Mouse (Mus musculus): ENCODE results near the gene Camta1.

Gene Camta1

DNA sequence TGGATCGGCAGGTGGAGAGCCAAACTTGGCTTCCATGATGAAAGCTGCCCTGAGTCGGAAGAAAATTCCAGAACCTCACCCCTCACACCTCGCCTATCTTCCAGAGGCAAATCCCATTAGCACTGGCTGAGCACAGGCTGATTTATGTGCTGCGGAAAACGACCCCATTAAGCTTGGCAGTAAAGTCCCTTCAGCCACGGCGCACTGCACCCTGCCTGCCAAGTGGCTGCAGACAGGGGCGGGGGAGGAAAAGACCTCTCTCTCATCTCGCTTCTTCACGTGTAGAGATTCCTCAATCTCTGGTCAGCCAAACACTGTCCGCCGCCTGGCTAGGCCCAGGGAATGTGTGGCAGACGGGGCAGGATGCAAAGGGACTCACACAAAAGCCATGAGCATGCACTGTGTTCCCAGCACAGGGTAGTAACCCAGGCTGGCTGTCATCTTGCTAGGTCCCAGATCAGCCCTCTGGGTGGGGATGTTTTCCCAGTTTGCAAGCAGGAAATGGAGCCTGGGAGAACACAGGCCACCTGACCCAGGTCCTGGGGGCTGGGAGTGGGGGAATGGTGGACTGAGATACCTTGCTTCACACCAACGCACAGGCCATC, 494.6 kb downstream of the Camta1 start:
- no peak for DNase-seq

- DNase-seq: no peak
These were observed 500.6 kb downstream of the Camta1 start for GRCm38 (mm10) chr4:151360976-151361673.

DNA sequence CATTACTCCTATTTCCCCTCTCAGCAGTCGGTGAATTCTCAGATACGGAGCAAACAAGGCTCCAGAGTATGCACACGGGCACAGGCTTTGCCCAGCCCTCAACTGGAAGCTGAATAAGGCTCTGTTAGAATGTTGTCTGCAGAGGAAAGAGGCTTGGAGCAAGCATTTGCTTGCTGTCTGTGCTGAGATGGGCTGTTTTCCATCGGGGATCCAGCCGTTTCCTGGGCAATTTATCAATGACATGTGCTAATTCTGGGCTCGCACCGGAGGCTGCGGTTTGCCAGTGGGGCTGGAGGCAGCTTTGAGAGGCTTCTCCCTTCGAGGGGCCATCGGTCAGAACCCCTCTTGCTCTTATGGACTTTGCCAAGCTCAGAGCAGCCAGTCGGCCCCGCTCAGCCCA, 506.2 kb downstream of the Camta1 start:
- DNase-seq: no peak

- DNase-seq: no peak
These were observed 508.9 kb downstream of the Camta1 start for GRCm38 (mm10) chr4:151352791-151353190.

- DNase-seq: no peak
These were observed 509.4 kb downstream of the Camta1 start for GRCm38 (mm10) chr4:151352249-151352648.

DNA sequence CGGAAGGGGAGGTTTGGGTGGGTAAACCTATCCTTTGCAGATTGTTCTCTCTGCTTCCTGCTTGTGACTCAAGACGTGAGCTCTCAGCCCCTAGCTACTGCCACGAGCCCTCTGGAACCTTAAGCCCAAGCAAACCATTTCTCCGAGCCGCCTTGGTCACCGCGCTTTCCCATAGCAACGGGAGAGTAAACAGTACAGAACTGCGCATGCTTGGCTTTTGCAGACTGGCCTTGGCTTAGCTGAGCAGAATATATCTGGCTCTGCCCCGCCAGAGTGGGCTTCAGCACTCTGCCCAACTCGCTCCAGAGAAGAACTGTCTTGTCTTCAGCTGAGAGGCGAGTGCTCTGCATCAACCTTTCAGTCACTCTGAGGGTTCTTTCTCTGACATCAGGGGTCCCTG, 509.9 kb downstream of the Camta1 start:
- DNase-seq: no peak

DNA sequence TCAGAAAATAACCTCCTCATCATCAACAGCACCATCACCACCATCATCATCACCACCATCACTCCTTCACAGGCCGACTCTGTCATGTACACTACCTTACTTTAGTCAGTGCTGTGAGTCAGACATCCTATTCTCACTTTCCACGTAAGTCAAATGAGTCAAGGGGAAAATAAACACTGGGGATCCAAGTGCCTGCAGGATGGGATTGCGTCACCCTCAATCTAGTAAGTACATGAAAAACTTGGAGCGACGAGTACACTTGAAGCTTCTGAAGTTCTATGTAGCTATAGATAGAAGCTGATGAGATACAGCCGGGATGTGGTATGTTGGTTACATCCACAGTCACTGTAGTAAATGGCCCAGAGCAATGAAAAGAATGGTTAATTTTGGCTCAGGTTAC, 514.1 kb downstream of the Camta1 start:
- no peak for DNase-seq

GRCm38 (mm10) chr4:151346673-151347072, 515.0 kb downstream of the Camta1 start:
- DNase-seq: no peak

DNA sequence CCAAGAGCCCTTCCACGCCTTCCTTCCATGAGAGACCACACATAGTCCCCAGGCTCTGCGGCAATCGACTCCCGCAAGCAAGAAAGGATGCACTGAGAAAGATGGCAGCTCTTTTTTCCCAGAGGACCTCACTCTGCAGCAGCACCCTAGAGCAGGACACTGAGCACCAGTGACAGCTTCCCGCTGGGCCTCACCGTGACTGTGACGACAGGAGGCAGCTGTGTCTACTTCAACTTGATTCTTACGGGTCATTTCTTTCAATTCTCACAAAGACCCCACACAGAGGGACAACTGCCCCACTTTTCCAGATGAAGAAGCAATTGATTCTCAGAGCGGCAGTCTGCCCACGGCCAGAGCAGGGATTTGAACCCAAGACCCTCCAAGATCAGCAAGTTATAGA, 516.9 kb downstream of the Camta1 start:
- DNase-seq: no peak

DNA sequence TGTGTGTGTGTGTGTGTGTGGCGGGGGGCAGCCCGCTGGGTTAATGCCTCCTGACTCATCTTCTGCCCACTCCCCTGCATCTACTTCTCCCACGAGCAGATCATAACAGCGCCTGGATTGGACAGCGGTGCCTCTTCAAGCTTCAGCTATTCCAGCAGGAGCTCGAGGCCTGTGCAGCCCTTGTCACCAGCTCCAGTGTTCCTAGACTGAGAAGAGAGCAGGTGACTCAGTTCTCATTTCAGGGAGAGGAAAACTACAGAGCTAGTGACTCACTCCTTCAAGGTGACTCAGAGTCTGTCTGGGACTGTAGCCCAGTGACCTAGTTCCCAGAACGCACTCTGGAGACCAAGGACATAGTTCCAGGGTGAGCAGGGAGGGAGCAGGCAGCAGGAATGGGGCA, 522.3 kb downstream of the Camta1 start:
- DNase-seq: no peak

DNA sequence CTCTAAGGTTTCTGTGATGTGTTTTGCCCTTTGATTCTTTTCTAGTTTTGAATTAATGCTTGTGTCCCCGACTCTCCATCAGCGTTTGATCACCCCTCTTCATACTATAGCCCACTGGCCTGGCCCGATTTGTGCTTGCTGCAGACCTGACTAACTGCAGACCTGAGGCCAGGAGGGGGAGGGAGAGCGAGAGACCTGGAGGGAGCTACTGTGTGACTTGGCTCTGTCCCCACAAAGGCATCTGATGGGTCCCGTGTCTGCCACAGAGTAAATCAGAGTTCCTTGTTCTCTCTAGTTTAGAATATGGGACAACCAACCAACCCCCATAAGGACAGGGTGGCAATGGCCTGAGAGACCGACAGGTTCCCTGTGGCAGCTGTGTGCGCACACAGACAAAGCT, 522.7 kb downstream of the Camta1 start:
- DNase-seq: no peak

- no peak for DNase-seq
These were observed 524.1 kb downstream of the Camta1 start for GRCm38 (mm10) chr4:151337543-151337942.

- DNase-seq: no peak
These were observed 525.3 kb downstream of the Camta1 start for GRCm38 (mm10) chr4:151336413-151336812.

DNA sequence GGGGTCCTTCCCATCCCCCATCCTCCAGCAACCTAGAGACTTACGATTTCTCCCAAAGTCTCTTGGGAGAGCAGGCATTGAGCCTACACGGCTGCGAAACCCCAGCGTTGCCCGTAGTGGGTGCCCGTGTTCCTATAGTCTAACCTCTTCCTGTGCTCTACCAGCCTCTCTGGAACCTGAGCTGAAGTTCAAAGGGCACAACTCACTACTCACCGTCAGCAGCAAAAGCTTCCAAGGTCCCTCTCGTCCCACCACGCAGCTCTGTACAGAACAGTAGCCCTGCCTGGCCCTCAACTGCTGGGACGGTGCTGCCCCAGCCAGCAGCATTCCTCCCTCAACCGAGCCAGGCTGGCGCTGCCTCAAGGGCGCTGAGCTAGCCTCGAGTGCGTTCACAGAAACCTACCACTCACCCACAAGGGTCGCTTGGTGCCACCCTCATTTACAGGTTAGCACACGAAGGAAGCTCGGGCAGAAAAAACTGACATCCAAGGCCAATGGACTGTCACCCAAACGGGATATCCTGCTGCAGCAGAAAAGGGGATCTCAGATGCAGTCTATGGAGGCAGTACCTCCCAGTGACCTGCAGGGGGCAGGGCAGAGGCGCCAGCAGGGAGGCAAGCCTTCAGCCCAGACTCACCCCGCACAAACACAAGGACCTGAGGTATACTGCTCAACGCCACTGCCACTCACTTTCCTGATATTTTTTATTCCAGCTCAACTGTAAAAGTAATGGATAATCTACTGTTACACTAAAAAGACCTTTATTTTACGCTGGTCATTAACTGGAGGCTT, 526.5 kb downstream of the Camta1 start:
- no peak for DNase-seq

DNA sequence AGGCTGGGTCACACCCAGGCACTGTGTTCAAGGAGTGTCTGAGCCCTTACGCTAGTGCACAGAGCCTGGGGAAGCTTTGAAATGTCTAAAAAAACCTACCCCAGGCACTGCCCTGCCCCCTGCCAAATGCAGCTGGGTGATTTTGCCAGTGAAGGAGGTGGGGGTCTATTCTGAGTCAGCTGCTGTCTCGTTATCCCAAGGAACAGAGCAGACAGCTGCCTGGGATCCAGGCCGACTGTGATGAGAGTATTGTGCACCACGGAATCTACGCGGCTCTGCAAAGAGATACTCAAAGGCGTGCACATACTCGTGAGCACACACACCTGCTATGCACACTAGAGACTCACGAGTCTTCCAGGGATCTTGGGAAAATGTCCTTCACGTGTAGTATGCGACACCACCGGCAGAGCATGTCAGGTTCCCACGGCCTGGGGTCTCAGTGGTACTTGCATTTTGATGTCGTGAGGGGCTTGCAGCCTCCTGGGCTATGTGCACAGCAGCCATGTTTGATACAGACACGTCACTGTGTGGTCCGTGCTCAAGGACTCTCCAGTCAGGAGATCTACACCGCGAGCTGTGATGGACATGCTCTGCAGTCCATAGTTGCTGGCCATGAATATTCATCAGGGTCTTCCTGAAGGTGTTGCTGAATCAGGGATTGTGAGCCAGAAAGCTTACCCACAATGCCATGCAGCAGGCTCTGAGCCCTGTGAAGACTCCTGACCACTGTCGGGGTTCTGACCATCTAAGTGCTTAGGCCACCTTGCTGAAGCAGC, 529.4 kb downstream of the Camta1 start:
- no peak for DNase-seq

GRCm38 (mm10) chr4:151330983-151331382, 530.7 kb downstream of the Camta1 start:
- DNase-seq: no peak

DNA sequence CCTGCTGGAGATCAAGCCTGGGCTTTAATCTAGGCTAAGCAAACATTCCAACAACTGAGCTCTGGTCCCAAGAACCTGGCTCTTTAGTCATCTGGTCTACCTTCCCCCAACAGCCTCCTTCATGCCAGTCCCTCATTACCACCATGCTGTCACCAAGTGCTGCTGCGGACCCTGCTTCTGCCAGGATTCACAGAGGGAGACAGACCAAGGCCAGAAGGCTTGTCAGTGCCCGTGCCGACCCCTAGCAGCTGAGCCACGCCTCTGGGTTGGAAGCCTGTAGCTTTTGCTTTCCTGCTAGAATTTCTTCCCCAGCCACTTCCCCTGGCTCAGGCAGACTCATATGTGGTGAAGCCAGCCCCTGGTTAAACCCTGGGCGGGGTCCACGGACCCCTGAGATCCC, 533.6 kb downstream of the Camta1 start:
- no peak for DNase-seq

DNA sequence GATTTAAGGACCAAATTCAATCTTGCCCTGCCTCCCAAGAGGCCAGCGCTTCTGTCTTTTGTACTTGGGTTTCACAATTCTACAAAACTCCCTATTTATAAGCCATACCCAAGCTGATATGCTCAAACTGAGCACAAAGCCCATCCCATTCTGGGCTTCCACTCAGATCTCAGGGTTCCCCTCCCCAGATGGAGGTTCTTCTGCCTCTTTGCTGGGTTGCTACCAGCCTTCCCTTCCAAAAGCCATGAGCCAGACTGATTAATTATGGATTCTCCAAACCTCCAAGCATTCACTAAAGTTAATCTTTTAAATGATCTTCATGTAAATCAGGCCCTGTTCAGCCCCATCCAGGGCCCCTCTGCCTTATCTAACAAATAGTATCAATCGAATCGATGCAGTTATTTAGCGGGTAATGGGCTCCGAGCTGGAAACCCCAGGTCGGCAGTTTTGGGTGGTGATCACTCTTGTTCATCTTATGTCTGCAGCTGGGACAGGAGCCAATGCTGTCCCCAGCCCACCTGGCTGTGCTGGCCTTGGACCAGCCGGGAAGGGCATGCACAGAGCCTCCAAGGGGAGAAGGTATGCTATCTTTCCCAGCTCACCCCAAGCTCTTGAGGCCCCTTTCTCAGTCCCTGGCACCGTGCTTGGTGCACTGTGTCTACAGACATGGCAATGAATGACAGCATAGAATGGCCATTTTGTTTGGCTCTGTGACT, 534.5 kb downstream of the Camta1 start:
- no peak for DNase-seq

DNA sequence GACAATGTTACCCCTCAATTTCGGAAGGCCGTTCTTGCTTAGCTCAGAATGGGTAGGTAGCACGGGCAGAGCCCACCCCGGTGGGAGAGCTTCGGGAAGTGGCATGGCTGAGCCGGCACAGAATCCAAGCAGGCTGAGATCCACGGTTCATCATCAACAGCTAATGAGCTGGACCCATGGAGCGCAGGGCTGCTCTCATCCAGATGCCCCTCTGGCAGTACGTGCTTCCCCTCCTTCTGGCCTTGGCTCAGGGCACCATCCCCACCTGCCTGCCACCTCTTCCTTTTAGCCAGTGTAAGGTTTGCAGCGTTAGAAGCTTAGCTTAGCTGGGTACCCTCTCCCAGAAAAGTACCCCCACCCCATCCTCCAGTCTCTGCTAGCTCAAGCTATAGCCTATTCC, 545.2 kb downstream of the Camta1 start:
- no peak for DNase-seq

DNA sequence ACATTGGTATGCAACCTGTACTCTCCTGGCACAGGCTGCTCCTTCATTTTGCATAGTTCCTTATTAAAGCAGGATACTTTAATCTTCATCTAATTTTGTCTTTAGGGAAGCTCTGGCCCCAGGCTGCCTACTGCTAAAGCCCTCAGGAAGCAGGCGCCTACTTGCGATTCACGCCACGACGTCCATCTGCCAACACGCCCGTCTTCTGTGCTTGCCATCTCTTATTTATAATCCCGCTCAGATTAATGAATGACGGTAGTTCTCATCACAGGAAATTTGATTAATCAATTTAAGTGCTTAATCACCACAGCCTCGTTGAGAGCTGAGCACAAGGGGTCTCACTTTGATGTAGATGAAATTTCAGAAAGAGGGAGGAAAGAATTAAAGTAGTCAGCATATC, 546.0 kb downstream of the Camta1 start:
- no peak for DNase-seq

GRCm38 (mm10) chr4:151310773-151311172, 550.9 kb downstream of the Camta1 start:
- no peak for DNase-seq

DNA sequence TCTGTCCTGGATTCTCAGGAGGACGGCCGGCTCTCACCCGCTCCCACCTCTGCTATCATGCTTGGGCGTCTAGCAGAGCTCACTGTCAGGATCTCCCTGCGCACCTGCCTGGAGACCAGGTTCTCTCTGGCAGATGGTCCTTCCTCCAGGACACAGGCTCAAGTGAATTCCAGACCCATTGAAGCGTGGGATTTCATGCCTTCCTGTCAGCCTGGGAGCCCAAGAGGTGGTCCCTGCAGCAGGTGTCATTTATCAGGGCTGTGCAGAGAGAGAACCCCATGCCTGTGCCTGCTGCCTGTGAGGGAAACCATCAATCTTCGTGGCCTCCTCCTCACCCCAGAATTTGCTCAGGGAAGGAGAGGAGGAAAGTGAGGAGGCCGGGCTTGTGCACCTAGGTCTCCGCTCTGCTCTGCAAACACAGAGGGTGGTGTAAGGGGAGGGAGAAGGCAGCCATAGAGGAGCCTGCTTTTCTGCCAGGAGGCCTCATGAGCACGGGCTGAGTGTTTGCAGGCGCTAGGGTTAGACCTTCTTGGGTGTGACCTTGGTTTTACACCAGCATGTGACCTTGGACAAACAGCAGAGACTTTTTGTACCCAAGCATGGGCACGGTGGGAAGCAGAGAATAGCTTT, 551.5 kb downstream of the Camta1 start:
- DNase-seq: no peak
